Mouse (Mus musculus): ENCODE results near the gene Olfr94. TPM values are rescaled to one million over a fixed set of nuclear protein-coding genes. Genes with fewer than 3 reads are reported as not detected.
"Not testable (repeated sequence)": the region's sequence is repeated elsewhere in the genome, so short reads cannot be mapped to it uniquely, and the experiment has no call there.

Olfr94 gene
- not detected for total RNA-seq (2021)

DNA sequence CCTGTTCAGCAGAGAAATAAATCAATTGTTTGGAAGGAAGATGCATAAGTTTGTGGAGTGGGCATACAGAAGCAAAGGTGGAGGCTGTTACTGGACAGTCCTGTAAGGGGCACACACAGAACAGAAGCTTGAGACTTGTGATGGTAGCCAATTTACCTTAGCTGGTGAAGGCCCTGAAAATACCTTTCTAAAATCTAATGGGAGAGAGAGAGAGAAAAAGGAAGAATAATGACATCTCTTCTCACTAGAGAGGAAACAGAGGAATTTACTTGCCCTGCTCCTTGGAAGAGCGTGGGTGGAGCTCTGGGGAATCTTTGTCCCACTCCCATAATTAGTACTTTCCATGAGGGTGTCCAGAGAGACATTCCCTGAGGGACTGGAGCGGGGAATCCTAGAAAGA lies at the start of gene Olfr94:
Gene Olfr94, minus strand, starts transcription at position 101 of the 400 bp plus-strand sequence.
- no peak for DNase-seq

DNA sequence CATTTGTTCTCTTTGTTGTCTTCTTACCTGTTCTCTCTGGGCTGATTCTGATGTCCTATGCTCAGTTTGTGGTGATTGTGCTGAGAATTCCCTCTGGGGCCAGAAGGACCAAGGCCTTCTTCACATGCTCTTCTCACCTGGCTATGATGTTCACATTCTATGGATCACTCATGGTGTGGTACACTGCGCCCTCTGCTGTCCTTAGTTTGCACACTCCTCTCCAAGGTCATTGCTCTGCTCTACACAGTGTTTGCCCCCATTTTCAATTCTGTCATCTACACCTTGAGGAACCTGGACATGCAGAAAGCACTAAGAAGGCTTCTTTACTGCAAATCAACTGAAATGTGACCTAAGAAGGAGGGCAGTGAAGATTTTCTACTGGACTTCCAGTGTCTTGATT lies 49.8 kb upstream of the Olfr94 start:
- no peak for DNase-seq

DNA sequence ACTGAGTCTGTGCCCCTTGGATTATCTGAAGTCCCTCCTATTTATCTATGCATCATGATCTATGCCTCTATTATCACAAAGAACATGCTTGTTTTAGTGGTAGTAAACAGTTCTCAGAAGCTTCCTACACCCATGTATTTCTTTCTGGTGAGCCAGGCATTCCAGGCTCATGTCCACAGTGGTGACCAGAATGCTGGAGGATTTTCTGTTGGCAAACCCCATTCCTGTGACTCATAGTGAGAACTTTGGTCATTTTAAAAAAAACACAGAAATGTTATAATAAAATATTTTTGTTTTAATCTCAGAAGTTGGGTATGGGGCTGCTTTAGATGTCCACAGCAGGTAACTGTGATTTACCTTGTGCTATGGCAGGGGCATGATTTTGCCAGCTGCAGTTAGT lies 48.7 kb upstream of the Olfr94 start:
- no peak for DNase-seq

DNA sequence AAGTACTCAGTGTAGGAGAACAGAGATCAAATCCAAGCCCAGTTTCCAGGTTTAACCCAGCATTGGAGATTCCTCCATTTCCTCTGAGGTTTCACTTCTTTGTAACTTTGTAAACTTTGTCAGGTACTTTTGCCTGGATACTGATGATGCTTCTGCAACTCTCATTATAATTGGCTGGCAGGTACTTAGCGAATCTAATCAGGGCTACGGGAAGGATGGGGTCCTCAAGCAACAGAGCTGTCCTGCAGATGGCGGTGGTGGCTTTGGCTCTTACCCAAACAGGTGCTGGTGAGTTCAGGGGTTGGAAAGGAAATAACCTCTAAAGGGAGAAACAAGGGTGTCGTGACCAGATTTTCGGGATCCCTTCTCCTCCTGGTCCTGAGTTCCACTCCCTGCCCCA lies 45.9 kb upstream of the Olfr94 start:
- DNase-seq = peak; percentile 1 to 4

DNA sequence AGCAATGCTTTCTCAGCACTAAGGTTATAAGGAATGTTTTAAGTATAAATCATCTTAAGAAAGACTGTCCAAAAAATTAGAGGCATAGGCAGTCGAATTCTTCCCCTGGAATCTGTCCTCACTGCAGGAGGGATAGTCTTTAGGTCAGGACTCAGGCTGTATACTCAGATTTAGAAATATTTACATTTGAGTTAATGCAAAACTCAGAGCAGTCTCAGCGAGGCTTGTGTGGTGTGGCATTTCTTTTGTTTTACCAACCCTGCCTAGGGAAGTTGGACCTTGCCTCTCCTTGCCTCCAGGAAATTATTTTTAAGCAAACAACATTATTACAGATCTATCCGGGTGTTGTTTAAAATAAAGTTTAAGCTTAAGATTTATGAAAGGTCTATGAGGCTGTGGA lies 41.4 kb upstream of the Olfr94 start:
- DNase-seq = no peak

DNA sequence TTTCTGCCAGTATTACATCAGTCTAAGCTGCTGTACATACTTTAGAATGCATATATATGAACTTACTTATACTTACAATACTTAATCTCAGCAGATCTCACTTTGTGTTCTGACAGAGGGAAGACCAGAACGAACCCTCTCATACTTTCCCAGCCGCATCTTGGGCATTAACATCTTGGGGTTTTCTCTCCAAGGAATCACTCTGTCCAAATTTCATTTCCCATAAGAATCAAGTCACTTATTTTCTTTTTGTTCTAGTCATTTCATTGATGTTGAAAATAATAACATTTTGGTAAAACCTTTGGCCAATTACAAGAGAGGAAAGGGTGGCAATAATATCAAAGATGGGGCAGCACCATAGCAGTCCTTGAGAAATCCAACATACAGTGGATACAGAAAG lies 36.4 kb upstream of the Olfr94 start, which contains the start of gene Olfr97:
Gene Olfr97, minus strand, starts transcription at position 101 of the 400 bp plus-strand sequence.
- DNase-seq = not testable (repeated sequence)

DNA sequence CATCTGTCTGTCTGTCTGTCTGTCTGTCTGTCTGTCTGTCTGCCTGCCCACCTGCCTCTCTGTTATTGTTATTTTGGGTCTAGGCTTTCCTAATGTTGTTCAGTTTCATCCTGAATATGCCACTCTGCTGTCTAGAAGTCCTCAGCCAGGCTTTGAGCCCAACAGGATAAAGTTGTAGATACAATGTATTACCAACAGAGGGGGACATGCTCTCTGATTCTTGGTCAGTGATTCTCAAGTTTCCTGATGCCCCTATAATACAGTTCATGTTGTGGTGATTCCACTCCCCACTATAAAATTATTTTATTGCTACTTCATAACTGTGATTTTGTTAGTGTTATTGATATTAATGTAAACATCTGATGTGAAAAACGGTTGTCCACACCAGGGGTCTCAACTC lies 21.1 kb upstream of the Olfr94 start:
- no peak for DNase-seq

DNA sequence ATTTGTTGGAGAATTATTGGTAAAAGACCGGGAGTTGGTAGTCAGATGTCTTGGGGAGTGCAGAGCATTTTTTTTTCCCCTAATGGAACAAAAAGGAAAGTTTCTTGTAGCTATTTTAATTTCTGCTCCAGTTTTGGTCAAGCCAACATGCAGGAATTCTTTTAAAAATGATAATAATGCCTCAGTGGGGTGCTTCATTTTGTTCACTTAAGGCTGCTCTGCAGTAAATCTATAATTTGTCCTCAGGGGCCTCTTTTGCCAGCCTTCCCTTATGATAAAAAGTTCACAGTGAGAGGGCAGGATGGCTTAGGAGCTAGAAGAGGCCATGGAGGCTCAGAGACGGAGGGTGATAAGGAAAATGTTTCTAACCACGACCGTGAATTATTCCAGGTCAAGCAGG lies 19.1 kb upstream of the Olfr94 start, which contains the start of gene Olfr96:
Gene Olfr96, plus strand, starts transcription at position 301 of the 400 bp plus-strand sequence.
- no peak for DNase-seq

DNA sequence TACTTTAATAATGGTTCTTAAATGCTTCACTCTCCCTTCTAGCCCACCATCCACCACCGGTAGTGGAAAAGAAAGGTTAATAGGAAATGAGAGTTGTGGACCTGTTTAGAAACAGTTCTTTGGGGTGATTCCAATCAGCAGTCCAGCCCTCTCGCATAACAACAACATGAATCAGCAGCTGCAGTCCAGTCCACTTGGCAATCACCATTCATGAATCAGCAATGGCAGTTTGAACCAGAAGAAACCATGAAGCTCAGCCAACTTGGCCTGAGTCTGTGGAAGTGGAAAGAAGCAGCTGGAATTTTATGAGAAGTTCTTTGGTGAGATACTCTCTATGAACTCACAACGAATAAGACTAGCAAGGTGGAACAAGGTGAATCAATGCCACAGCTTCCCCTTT lies 17.7 kb upstream of the Olfr94 start:
- DNase-seq = no peak

DNA sequence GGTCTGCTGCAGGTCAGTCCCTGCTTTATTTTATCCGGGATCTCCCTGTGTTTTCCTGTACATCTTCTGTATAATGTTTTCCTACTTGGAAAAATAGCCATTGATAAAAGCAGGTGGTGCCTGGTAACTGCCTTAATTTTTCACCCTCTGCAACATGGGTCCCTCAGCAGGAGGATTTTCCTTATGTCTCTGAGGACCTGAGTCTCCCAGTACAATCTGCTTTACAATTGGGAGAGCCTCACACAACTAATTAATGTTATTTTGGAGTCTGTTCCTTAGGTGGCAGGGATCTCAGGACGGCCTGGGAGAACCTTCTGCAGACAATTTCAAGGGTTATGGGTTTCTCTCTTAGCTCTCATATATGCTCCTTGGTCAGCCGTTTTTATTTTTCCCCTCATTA lies 12.2 kb upstream of the Olfr94 start, which contains the start of gene Olfr95:
Gene Olfr95, minus strand, starts transcription at position 101 of the 400 bp plus-strand sequence.
- no peak for DNase-seq

DNA sequence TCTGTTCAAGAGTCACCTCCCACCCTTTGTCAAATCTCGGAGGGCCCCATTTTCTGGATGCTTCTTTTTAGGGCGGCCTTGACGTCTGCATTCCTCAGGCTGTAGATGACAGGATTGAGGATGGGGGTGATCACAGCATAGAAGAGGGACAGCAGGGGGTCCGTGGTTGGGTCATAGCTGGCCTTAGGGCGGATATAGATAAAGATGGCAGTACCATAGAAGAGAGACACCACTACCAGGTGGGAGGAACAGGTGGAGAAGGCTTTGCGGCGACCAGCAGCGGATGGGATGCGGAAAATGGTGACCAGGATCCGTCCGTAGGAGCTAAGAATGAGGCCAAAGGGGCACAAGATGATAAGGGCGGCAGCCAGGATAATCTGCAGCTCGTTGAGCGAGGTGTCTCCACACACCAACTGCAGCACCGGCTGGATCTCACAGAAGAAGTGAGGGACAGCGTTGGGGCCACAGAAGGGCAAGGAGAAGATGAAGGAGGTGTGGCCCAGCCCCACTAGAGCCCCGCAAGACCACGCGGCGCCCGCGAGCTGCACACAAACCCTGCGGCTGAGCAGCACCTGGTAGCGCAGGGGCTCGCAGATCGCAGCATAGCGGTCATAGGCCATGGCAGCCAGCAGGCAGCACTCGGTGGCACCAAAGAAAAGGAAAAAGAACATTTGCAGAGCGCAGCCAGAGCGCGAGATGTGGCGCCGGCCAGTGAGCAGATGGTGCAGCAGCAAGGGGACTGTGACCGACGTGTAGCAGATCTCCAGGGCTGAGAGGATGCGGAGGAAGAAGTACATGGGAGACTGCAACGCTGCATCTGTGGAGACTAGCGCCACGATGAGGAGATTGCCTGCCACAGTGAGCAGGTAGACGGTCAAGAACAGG lies 10.3 kb upstream of the Olfr94 start:
- peak; percentile 3 for DNase-seq

DNA sequence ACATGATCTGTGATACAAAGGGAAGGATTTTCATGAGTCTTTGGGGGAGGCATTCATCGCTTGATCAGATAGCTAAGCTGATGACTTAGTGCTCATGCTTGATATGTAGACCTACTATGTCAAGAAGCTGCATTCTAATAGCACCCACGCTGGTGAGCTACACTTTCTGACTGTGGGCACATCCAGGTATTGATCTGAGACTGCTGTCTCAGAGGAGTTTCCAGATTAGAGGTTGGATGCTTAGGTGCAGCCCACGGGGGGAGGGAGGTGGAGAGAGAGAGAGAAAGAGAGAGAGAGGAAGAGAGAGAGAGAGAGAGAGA lies 3.1 kb upstream of the Olfr94 start:
- no peak for DNase-seq

DNA sequence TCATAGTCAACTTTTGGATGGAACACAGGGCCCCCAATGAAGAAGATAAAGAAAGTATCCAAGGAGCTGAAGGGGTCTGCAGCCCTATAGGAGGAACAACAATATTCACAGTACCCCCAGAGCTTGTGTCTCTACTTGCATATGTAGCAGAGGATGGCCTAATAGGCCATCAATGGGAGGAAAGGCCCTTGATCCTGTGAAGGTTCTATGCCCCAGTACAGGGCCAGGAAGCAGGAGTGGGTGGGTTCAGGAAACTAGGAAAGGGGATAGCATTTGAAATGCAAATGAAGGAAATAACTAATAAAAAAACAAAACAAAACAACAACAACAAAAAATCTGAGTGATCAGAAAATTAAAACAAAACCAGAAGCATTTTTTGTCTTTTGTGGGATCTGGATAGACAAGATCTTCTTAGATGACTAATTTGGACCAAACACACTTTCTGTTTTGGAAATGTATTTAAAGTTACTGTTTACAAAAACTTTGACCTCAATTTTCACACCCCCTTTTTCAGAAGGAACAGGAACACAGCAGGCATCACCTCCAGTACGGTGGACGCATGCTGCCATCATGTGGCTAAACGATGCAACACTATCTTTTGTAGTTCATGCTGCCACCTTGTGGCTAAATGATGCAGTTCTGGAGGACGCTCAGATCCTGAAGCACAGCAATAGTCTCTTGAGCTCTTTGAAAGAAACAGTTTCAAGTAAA lies 2.6 kb upstream of the Olfr94 start:
- peak; percentile 76 to 78 for DNase-seq

DNA sequence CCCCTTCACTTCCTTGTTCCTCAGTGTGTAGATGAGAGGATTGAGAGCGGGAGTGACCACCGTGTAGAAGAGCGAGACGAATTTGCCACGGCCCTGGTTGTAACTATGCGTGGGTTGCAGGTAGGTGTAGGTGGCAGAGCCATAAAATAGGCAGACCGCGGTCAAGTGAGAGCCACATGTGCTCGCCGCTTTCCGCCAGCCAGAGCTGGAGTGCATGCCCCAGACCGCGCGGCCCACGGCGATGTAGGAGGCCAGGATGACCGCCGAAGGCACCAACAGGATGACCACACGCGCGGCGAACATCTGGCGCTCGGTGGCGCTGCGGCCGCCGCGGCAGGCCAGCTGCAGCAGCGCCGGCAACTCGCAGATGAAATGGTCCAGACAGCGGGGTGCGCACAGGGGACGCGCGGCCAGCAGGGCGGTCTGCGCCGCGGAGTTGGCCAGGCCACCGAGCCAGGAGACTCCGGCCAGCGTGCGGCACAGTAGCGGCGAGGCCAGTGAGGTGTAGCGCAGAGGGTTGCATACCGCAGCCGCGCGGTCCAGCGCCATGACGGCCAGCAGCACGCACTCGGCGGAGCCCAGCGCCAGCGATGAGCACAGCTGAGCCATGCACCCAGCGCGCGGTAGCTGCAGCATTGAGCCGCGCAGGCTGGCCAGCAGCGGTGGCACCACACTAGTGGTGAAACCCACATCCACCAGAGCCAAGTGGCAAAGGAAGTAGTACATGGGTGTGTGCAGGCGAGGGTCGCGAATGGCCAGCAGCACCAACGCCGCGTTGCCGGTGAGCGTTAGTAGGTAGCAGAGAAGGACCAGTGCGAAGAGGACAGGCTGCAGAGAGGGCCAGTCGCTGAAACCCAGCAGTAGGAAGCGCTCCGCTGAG lies 3.7 kb downstream of the Olfr94 start:
- peak in 1 of 2 experiments; percentile 31 for DNase-seq

DNA sequence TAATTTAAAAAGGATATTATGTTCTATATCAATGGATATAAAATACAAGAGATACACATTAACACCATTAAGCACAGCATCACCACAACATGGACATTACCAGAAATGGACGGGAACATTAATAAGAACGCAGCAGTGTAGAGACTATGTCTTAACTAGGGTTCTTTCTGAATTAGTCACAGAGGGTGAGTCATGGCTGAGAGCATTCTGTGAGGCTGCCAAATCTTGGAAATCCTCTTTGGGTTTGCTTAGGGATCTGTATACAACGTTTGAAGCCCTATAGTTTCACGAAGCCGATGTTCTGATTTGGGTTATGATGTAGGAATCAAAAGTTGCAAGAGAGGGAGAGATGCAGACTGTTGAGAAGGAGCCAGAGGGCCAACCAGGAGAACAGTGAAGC lies 6.0 kb downstream of the Olfr94 start:
- no peak for DNase-seq

DNA sequence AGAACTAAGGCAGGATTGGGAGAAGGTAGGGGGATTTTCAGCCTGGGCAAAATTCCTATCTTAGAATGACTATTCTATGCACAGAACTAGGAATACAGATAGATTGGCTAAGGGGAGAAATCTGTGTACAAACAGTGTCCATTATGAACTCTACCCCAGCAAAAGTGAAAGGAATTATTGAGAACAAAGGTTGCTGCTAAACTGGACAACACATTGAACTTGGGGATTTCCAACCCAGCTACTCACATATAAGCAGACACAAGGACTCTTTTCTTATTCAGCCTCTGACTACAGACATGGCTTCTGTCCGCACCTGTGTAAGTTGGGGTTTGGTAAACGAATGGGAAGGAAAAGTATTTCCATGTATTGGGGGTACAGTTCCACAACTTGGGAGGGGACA lies 7.1 kb downstream of the Olfr94 start, which contains the start of gene Ubd:
Gene Ubd, plus strand, starts transcription at position 237 of the 400 bp plus-strand sequence.
- DNase-seq = no peak

DNA sequence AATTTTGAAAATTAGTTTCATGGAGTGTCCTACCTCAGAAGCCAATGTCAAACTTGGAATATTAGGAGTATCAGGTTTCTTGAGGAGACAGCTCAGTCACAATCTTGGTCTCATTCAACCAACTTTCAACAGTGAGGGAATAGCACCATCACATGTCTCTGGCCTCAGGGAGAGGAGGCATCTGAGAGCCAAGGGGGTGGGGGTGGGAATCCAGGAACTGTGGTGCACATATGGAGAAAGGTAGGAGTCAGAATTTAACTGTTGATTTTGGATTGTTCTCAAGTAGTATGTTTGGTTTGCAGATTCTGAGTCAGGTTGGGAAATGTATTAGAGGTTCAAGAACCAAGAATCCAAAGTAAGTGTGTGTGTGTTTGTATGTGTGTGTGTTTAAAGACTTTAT lies 7.8 kb downstream of the Olfr94 start:
- DNase-seq = no peak

DNA sequence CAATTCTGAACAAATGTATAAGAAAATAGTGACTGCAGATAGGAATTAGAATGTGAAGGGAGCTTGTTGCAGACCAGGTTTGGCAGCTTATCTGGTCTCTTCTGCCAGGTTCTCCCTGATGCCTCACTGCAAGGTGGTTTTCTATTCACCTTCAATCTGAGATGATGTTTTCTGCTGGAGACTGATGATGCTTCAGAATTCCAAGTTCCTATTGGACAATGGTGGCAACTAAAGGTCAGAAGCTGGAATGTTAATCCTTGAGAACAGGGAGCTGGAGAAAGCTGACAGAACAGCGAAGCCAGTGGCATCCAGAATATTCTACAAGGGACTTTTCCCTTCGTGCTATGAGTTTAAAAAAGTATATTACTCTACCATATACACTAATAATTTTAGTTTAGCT lies 10.1 kb downstream of the Olfr94 start:
- no peak for DNase-seq

DNA sequence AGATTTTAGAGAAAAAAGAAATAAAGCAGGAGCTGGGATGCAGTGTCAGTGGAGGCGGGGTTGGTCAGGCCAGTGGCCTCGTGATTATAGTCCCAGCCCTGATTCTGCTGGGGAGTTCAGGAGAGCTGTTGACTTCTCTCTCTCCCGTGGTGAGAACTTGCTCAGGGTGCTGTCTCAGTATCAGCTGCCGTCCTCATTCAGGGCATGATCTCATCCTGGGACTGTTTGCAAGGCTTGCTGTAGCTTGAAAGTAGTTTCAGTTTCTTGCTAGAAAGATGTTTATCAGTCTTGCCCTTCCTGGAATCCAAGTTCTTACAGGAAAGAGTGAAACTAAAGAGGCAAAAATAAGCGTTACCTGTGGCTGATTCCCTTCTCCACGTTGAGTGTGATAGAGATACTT lies 15.3 kb downstream of the Olfr94 start:
- no peak for DNase-seq

DNA sequence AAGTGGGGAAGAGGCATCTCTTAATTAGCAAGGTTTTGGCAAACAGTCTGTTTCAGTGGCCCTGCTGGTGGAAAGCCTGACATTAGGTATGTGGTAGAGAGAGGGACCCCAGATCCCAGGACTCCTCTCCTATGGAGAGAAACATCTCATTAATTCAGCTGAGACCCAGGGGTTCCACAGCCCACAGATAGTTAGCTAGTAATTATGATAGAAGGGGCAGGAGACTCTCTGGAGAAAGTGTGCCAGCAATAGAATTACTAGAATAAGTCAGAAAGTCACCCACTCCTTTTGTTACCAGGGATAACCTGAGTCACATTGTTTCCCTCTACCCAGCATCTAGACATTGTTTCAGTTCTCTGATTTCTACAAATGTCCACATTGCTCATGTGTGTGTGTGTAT lies 39.4 kb downstream of the Olfr94 start, which contains the start of gene Olfr93:
Gene Olfr93, minus strand, starts transcription at position 101 of the 400 bp plus-strand sequence.
- no peak for DNase-seq
